Mouse (Mus musculus): ENCODE results near the gene Cfap126. TPM values are rescaled to one million over a fixed set of nuclear protein-coding genes. Genes with fewer than 3 reads are reported as not detected.
"Not testable (repeated sequence)": the region's sequence is repeated elsewhere in the genome, so short reads cannot be mapped to it uniquely, and the experiment has no call there.

The Cfap126 gene
- total RNA-seq (2021) = 1 to 10 TPM in 1 of 2 experiments, under 1 TPM in 1; 0.52 to 1.5 TPM

- DNase-seq (ENCODE audit: extremely low spot score in 1 of 2, low spot score in 1 of 2) = peak; percentile 24 to 26
Observed at GRCm38 (mm10) chr1:171113873-171114299, at the start of gene Cfap126. Gene Cfap126 (plus strand): TSS chr1:171113918.

GRCm38 (mm10) chr1:171064491-171065242 is 49.1 kb upstream of the Cfap126 start, which contains the start of gene Fcgr3:
Gene Fcgr3 (minus strand): TSS chr1:171064935.
- peak; percentile 77 to 83 for DNase-seq (ENCODE audit: extremely low spot score in 1 of 2, low spot score in 1 of 2)

GRCm38 (mm10) chr1:171065243-171065587 is 48.5 kb upstream of the Cfap126 start:
- peak; percentile 32 to 68 for DNase-seq (ENCODE audit: extremely low spot score in 1 of 2, low spot score in 1 of 2)

GRCm38 (mm10) chr1:171065768-171066167 is 48.0 kb upstream of the Cfap126 start:
- DNase-seq (ENCODE audit: extremely low spot score in 1 of 2, low spot score in 1 of 2) = peak; percentile 41 to 46

GRCm38 (mm10) chr1:171066583-171066982 is 47.1 kb upstream of the Cfap126 start:
- not testable (repeated sequence) for DNase-seq (ENCODE audit: extremely low spot score in 1 of 2, low spot score in 1 of 2)

GRCm38 (mm10) chr1:171067928-171068327 is 45.8 kb upstream of the Cfap126 start:
- DNase-seq (ENCODE audit: extremely low spot score in 1 of 2, low spot score in 1 of 2) = not testable (repeated sequence)

- not testable (repeated sequence) for DNase-seq (ENCODE audit: extremely low spot score in 1 of 2, low spot score in 1 of 2)
Observed at GRCm38 (mm10) chr1:171069508-171069907, 44.2 kb upstream of the Cfap126 start.

GRCm38 (mm10) chr1:171070879-171071278 is 42.8 kb upstream of the Cfap126 start:
- DNase-seq (ENCODE audit: extremely low spot score in 1 of 2, low spot score in 1 of 2) = not testable (repeated sequence)

GRCm38 (mm10) chr1:171071726-171072125 is 42.0 kb upstream of the Cfap126 start:
- DNase-seq (ENCODE audit: extremely low spot score in 1 of 2, low spot score in 1 of 2) = not testable (repeated sequence)

GRCm38 (mm10) chr1:171072217-171072616 is 41.5 kb upstream of the Cfap126 start:
- DNase-seq (ENCODE audit: extremely low spot score in 1 of 2, low spot score in 1 of 2) = not testable (repeated sequence)

- DNase-seq (ENCODE audit: extremely low spot score in 1 of 2, low spot score in 1 of 2) = peak in 1 of 2 experiments; percentile 20
Observed at GRCm38 (mm10) chr1:171074283-171074682, 39.4 kb upstream of the Cfap126 start.

- not testable (repeated sequence) for DNase-seq (ENCODE audit: extremely low spot score in 1 of 2, low spot score in 1 of 2)
Observed at GRCm38 (mm10) chr1:171076176-171076575, 37.5 kb upstream of the Cfap126 start.

GRCm38 (mm10) chr1:171077192-171077591 is 36.5 kb upstream of the Cfap126 start:
- not testable (repeated sequence) for DNase-seq (ENCODE audit: extremely low spot score in 1 of 2, low spot score in 1 of 2)

GRCm38 (mm10) chr1:171077955-171078354 is 35.8 kb upstream of the Cfap126 start:
- DNase-seq (ENCODE audit: extremely low spot score in 1 of 2, low spot score in 1 of 2) = peak in 1 of 2 experiments; percentile 38

GRCm38 (mm10) chr1:171078419-171078818 is 35.3 kb upstream of the Cfap126 start:
- DNase-seq (ENCODE audit: extremely low spot score in 1 of 2, low spot score in 1 of 2) = not testable (repeated sequence)

- not testable (repeated sequence) for DNase-seq (ENCODE audit: extremely low spot score in 1 of 2, low spot score in 1 of 2)
Observed at GRCm38 (mm10) chr1:171079345-171079744, 34.4 kb upstream of the Cfap126 start.

GRCm38 (mm10) chr1:171079825-171080224 is 33.9 kb upstream of the Cfap126 start:
- DNase-seq (ENCODE audit: extremely low spot score in 1 of 2, low spot score in 1 of 2) = not testable (repeated sequence)

GRCm38 (mm10) chr1:171081512-171082231 is 32.0 kb upstream of the Cfap126 start:
- DNase-seq (ENCODE audit: extremely low spot score in 1 of 2, low spot score in 1 of 2) = not testable (repeated sequence)

GRCm38 (mm10) chr1:171085718-171086117 is 28.0 kb upstream of the Cfap126 start:
- DNase-seq (ENCODE audit: extremely low spot score in 1 of 2, low spot score in 1 of 2) = no peak

GRCm38 (mm10) chr1:171088237-171088869 is 25.4 kb upstream of the Cfap126 start:
- not testable (repeated sequence) for DNase-seq (ENCODE audit: extremely low spot score in 1 of 2, low spot score in 1 of 2)

GRCm38 (mm10) chr1:171089891-171090290 is 23.8 kb upstream of the Cfap126 start:
- no peak for DNase-seq (ENCODE audit: extremely low spot score in 1 of 2, low spot score in 1 of 2)

Data from layer of hippocampus, postnatal 25 days (tissue).